Mouse (Mus musculus): ENCODE data around the gene Arl15. TPM values are rescaled to one million over a fixed set of nuclear protein-coding genes. Genes with fewer than 3 reads are reported as not detected.

Gene Arl15
- polyA plus RNA-seq, 1 experiment: 0.19 TPM

GRCm38 (mm10) chr13:113799361-113799760 lies 5.1 kb downstream of the Arl15 start:
- TF ChIP-seq GATA1 (IDR thresholded peaks at IDR 0.05; ENCODE audit: borderline replicate concordance, low read length): no peak
- TF ChIP-seq FLI1 (IDR thresholded peaks at IDR 0.05; ENCODE audit: low read length): no peak
- Histone ChIP-seq H3K9me3 (no peaks in the 10 kb centered on the region), H3K27me3 (replicated peaks) (no peaks in the 10 kb centered on the region), H3K36me3 (replicated peaks; ENCODE audit: low read length) (peaks cover 9% of the 10 kb centered on the region), H3K4me1 (peaks cover 49% of the 10 kb centered on the region), H3K4me3 (replicated peaks) (no peak overlapping the region)

GRCm38 (mm10) chr13:113800246-113800645 lies 5.9 kb downstream of the Arl15 start:
- H3K4me3 ChIP-seq (replicated peaks): no peak overlapping the region
- H3K27me3 ChIP-seq (replicated peaks): no peaks in the 10 kb centered on the region

GRCm38 (mm10) chr13:113802571-113802970 lies 8.3 kb downstream of the Arl15 start:
- Histone ChIP-seq H3K36me3 (replicated peaks; ENCODE audit: low read length) (peaks cover 15% of the 10 kb centered on the region), H3K4me3 (replicated peaks) (no peak overlapping the region), H3K27me3 (replicated peaks) (no peaks in the 10 kb centered on the region), H3K4me1 (peaks cover 22% of the 10 kb centered on the region), H3K9me3 (peaks cover 7% of the 10 kb centered on the region)
- no peak for TF ChIP-seq GATA1 (IDR thresholded peaks at IDR 0.05; ENCODE audit: borderline replicate concordance, low read length)
- TF ChIP-seq FLI1 (IDR thresholded peaks at IDR 0.05; ENCODE audit: low read length): no peak

More at GRCm38 (mm10) chr13:113800246-113800645, 5.9 kb downstream of the Arl15 start:
- Histone ChIP-seq H3K9me3 (no peaks in the 10 kb centered on the region), H3K4me1 (peaks cover 45% of the 10 kb centered on the region), H3K36me3 (replicated peaks; ENCODE audit: low read length) (peaks cover 9% of the 10 kb centered on the region)
- TF ChIP-seq FLI1 (IDR thresholded peaks at IDR 0.05; ENCODE audit: low read length) (no peak), GATA1 (IDR thresholded peaks at IDR 0.05; ENCODE audit: borderline replicate concordance, low read length) (no peak)

GRCm38 (mm10) chr13:113811141-113811540 lies 16.8 kb downstream of the Arl15 start:
- Histone ChIP-seq H3K36me3 (replicated peaks; ENCODE audit: low read length) (peaks cover 23% of the 10 kb centered on the region), H3K27me3 (replicated peaks) (no peaks in the 10 kb centered on the region), H3K4me3 (replicated peaks) (no peak overlapping the region), H3K4me1 (peaks cover 54% of the 10 kb centered on the region), H3K9me3 (peaks cover 10% of the 10 kb centered on the region)
- TF ChIP-seq FLI1 (IDR thresholded peaks at IDR 0.05; ENCODE audit: low read length): no peak
- TF ChIP-seq GATA1 (IDR thresholded peaks at IDR 0.05; ENCODE audit: borderline replicate concordance, low read length): no peak

GRCm38 (mm10) chr13:113811910-113812592 lies 17.7 kb downstream of the Arl15 start:
- Histone ChIP-seq H3K4me3 (replicated peaks) (peak overlapping the region; percentile 82), H3K9me3 (peaks cover 9% of the 10 kb centered on the region), H3K27me3 (replicated peaks) (no peaks in the 10 kb centered on the region), H3K4me1 (peaks cover 56% of the 10 kb centered on the region), H3K36me3 (replicated peaks; ENCODE audit: low read length) (peaks cover 26% of the 10 kb centered on the region)
- TF ChIP-seq FLI1 (IDR thresholded peaks at IDR 0.05; ENCODE audit: low read length) (no peak), GATA1 (IDR thresholded peaks at IDR 0.05; ENCODE audit: borderline replicate concordance, low read length) (no peak)

- H3K36me3 ChIP-seq (replicated peaks; ENCODE audit: low read length): peaks cover 24% of the 10 kb centered on the region
- peaks cover 4% of the 10 kb centered on the region for H3K9me3 ChIP-seq
- peaks cover 57% of the 10 kb centered on the region for H3K4me1 ChIP-seq
- H3K27me3 ChIP-seq (replicated peaks): no peaks in the 10 kb centered on the region
- H3K4me3 ChIP-seq (replicated peaks): peak overlapping the region; percentile 82
- TF ChIP-seq GATA1 (IDR thresholded peaks at IDR 0.05; ENCODE audit: borderline replicate concordance, low read length) (no peak), FLI1 (IDR thresholded peaks at IDR 0.05; ENCODE audit: low read length) (no peak)
Observed at GRCm38 (mm10) chr13:113812593-113812975, 18.3 kb downstream of the Arl15 start.

- Histone ChIP-seq H3K4me3 (replicated peaks) (no peak overlapping the region), H3K4me1 (peaks cover 63% of the 10 kb centered on the region), H3K36me3 (replicated peaks; ENCODE audit: low read length) (peaks cover 18% of the 10 kb centered on the region), H3K9me3 (no peaks in the 10 kb centered on the region), H3K27me3 (replicated peaks) (no peaks in the 10 kb centered on the region)
- no peak for TF ChIP-seq FLI1 (IDR thresholded peaks at IDR 0.05; ENCODE audit: low read length)
Observed at GRCm38 (mm10) chr13:113814121-113814520, 19.8 kb downstream of the Arl15 start.

- H3K4me1 ChIP-seq: peaks cover 54% of the 10 kb centered on the region
- no peaks in the 10 kb centered on the region for H3K27me3 ChIP-seq (replicated peaks)
- no peak overlapping the region for H3K4me3 ChIP-seq (replicated peaks)
- no peaks in the 10 kb centered on the region for H3K9me3 ChIP-seq
- H3K36me3 ChIP-seq (replicated peaks; ENCODE audit: low read length): peaks cover 13% of the 10 kb centered on the region
- TF ChIP-seq GATA1 (IDR thresholded peaks at IDR 0.05; ENCODE audit: borderline replicate concordance, low read length) (no peak), FLI1 (IDR thresholded peaks at IDR 0.05; ENCODE audit: low read length) (no peak)
Observed at GRCm38 (mm10) chr13:113815697-113816420, 21.6 kb downstream of the Arl15 start.

- no peak overlapping the region for H3K4me3 ChIP-seq (replicated peaks)
- TF ChIP-seq FLI1 (IDR thresholded peaks at IDR 0.05; ENCODE audit: low read length): no peak
- no peak for TF ChIP-seq GATA1 (IDR thresholded peaks at IDR 0.05; ENCODE audit: borderline replicate concordance, low read length)
- H3K9me3 ChIP-seq: no peaks in the 10 kb centered on the region
- no peaks in the 10 kb centered on the region for H3K27me3 ChIP-seq (replicated peaks)
- H3K4me1 ChIP-seq: peaks cover 50% of the 10 kb centered on the region
- peaks cover 13% of the 10 kb centered on the region for H3K36me3 ChIP-seq (replicated peaks; ENCODE audit: low read length)
Observed at GRCm38 (mm10) chr13:113816421-113816810, 22.1 kb downstream of the Arl15 start.

GRCm38 (mm10) chr13:113819006-113819405 lies 24.7 kb downstream of the Arl15 start:
- no peaks in the 10 kb centered on the region for H3K9me3 ChIP-seq
- H3K36me3 ChIP-seq (replicated peaks; ENCODE audit: low read length): peaks cover 18% of the 10 kb centered on the region
- H3K27me3 ChIP-seq (replicated peaks): no peaks in the 10 kb centered on the region
- H3K4me3 ChIP-seq (replicated peaks): no peak overlapping the region
- TF ChIP-seq FLI1 (IDR thresholded peaks at IDR 0.05; ENCODE audit: low read length) (no peak), GATA1 (IDR thresholded peaks at IDR 0.05; ENCODE audit: borderline replicate concordance, low read length) (no peak)
- H3K4me1 ChIP-seq: peaks cover 45% of the 10 kb centered on the region
